Mouse (Mus musculus) thymus, postnatal 4 days (tissue): ENCODE measurements around the gene Coro2a.
"Not testable (repeated sequence)": the region's sequence is repeated elsewhere in the genome, so short reads cannot be mapped to it uniquely, and the experiment has no call there.

Experiments used
- DNase-seq: peaks from one replicate; pipeline ENCODE4 v3.0.0; 2021

Gene Coro2a

GRCm38 (mm10) chr4:46611181-46611580 lies 9.2 kb upstream of the Coro2a start:
- peak; percentile 91 for DNase-seq

- no peak for DNase-seq
Measured at GRCm38 (mm10) chr4:46607601-46608000, 5.6 kb upstream of the Coro2a start.

DNA sequence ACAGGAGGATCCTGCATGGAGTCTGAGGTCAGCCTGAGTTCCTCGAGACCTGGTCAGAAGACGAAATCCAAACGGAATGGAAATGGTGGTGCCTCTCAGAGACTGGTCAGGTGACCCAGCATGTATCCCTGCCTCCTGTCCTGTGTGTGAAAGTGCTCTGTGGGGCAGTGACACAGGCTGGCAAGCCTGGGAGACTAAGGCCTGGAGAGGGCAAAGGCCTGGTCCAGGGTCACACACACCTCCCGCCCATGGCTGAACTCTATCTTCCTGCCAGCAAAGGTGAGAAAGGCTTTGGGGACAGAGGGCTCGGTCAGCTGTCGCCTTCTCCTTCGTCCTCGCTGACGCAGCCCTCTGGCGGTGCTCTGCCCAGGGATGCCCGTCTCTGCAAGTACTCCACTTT lies 3.4 kb upstream of the Coro2a start:
- DNase-seq: no peak

- no peak for DNase-seq
Measured at GRCm38 (mm10) chr4:46602704-46603103, 702 bp upstream of the Coro2a start.

GRCm38 (mm10) chr4:46601258-46601843 lies 651 bp downstream of the Coro2a start:
- peak; percentile 44 for DNase-seq

DNA sequence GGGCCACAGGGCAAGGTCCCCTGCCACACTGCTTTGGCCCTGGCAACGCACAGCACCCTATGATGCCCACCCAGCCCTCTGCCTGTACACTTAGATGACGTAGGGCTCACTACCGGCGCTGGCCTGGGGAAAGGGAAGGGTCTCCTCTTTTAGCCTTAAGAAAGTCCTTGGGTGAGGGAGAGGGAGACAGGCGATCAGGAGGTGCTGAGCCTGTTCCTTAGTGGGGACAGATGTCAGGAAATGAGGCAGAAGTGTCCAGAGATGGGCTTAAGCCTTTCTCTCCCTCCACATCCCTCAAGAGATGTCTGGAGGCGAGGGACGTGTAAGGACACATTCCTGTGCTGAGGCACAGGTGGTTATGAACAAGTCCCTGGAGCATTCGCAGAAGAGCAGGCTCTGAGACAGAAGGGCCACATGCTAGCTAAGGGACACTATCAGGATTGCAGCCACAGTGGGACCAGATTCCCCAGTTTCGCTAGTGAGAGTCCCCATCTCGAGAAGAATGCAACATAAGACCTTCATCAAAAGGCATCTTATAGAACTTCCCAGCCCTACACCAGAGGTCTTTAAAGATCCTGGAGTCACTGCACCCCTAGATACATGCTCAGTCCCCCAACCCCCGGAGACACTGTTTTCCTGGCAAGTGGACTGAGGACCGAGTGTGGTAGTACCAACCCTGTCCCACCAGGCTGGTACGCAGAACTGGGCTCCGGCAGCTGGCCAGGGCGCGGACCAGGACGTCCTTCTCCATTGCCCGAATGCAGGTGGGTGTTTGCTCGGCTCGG lies 1.3 kb downstream of the Coro2a start:
- DNase-seq: peak; percentile 20

DNA sequence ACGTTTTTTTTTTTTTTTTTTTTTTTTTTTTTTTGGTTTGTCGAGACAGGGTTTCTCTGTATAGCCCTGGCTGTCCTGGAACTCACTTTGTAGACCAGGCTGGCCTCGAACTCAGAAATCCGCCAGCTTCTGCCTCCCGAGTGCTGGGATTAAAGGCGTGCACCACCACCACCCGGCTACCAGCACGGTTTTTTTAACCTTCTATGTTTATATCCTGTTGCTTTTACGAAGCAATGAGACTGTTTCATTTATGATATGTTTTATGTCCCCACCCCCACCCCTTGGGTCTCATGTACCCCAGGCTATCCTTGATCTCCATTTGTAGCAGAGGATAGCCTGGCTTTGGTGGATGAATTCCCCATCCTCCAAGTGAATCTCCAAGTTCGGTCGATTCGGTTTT lies 2.4 kb downstream of the Coro2a start:
- DNase-seq: not testable (repeated sequence)

DNA sequence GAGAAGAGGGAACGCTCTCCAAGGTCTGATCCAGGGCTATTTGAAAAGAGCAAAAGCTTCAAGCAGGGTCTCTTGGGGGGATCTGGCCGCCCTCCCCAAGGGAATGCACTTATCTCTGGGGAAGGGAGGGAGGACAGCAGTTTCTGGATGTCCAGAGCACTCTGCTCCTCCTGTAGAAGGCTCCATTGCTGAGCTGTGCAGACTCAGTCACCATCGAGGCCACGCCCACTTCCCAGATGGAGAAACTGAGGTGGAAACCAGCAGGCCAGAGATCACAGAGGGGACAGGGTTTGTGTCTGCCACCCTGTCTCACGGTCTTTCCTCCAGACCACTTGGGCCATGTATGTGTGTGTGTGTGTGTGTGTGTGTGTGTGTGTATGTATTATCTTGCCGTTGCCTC lies 3.0 kb downstream of the Coro2a start:
- no peak for DNase-seq

DNA sequence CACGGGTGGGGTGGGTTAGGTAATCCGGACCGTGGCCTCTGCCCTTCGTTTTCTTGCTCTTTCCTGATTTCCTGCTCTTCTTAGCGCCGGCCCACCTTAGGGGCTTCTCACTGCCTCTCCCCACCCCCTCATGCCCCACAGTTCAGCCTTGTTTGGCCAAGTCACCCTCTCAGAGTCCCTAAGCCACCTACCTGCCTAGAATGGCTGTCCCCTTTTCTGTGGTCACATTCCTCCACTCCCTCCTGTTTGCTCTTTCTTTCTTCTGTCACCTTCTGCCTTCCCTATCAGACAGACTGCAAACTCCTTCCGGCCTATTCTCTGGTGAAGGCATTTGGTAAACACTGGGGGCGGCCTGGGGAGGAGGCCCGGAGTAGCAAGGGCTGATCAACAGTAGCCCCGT lies 3.9 kb downstream of the Coro2a start:
- DNase-seq: no peak

DNA sequence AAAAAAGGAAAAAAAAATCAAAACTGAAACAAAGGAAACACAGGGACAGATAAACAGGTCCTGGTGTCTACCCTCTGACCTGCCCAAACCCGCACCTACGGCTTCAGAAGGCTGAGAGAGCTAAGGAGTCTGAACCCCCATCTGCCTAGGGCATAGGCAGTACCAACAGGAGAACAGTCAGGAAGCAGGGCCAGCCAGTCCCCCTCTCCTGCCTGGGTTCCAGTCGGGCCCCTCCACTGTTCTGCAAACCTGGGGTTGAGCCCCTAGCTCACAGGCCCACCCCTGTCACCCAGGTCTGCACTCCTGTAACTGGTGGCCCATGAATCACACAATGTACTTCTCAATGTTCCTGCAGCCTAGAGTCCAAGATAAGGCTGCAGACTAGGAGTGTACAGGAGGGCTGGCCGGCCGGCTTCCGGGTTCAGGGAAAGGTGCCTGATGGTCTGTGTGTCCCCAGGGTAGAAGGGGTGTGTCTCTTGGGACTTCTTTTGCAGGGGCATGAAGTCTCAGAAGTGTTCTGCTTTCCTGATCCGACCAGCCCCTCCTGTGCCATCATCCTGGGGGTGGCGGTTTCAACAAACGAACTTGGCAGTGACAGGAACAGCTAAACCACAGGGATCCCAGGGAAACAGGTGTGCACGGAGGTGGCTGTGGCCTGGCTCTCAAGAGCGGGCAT lies 4.6 kb downstream of the Coro2a start:
- peak; percentile 45 for DNase-seq

- DNase-seq: peak; percentile 9
Measured at GRCm38 (mm10) chr4:46596398-46596797, 5.6 kb downstream of the Coro2a start.

- peak; percentile 5 for DNase-seq
Measured at GRCm38 (mm10) chr4:46594131-46594530, 7.9 kb downstream of the Coro2a start.

GRCm38 (mm10) chr4:46593472-46593871 lies 8.5 kb downstream of the Coro2a start:
- DNase-seq: peak; percentile 6

GRCm38 (mm10) chr4:46591833-46592520 lies 10.0 kb downstream of the Coro2a start:
- peak; percentile 45 for DNase-seq

DNA sequence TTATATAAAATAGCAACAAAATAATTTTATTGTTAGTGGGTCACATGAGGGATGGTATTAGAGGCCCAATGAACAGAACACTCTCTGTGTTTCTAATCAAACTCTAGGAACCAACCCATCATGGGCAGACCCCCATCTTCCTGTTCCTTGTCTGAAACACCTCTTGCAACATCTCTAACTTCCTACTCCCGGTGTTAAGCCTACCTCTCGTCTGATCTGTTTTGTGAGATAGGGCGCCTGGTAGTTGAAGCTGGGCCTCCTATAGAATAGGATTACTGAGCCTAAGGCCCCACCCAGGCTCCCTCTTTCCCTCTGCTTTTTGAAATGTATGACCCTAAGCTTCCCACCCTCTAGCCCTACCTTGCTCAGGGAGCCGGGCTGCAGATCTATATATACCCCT lies 11.2 kb downstream of the Coro2a start:
- DNase-seq: no peak

- peak; percentile 7 for DNase-seq
Measured at GRCm38 (mm10) chr4:46589946-46590684, 11.9 kb downstream of the Coro2a start.

DNA sequence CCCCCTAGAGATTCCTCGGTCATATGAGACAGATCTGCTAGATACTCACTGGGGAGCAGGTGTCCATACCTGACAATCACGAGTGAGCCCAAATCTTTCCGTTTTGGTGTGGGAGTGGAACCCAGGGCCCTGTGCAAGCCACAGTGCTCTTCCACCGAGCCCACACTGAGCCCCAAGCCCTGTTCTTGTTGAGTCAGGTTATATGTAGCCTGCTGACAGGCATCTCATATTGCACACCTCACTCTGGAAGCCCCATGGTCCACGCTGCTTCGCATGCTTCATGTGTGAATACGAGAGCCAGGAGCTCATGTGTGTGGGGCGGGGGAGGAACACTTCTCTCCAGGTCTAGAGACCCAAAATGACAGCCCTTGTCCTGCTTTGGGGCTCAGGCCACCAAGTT lies 12.9 kb downstream of the Coro2a start:
- peak; percentile 8 for DNase-seq

GRCm38 (mm10) chr4:46586473-46586872 lies 15.5 kb downstream of the Coro2a start:
- DNase-seq: no peak

- DNase-seq: no peak
Measured at GRCm38 (mm10) chr4:46585811-46586190, 16.2 kb downstream of the Coro2a start.

DNA sequence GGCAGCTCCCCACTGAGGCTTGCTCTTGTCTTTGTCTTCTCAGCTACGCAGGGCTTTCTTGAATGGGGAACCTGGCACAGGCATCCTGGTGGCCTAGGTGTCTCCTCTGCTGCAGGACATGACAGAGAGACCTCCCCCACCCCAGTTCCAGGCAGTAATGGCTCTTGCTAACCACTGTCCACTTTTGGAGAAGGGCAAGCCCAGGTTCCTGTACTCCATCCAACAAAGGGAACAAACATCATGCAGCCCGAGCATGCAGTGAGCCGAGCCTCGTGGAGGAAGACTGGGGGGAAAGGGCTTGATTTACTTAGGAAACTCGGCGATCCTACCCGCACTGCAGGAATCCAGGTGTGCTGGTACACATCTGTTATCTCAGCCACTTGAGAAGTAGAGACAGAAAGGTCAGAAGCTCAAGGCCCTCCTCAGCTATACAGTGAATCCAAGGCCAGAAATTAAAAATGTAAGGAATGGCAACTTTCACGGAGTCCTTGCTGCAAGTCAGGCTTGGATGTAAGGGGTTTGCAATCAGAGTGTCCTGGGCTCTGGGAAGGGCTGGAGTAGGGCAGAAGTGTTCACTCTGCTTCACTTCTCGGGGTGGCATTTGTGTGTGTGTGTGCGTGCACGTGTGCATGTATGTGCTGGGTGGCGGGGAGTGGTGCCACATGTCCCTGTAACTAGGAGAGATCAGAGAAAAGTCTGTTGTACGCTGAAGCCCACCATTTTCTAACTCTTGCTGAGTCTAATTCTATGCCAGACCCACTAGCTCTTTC lies 16.8 kb downstream of the Coro2a start:
- DNase-seq: no peak

DNA sequence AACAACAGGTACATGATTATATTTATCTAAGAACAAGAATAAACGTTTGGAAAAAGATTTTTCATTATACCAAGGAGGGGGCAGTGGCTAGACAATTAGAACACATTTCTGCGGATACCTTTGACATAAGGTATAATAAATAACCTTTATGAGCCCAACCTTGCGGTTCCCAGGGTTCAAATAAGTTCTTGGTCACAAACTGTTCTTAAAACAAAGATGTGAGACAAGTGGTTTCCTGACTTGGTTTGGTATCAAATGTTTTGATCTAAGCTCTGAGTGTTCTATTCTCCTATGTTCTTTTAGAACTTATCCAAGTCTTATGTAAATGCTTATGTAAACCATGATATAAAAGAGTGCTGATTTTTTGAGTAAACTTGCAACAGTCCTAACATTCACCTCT lies 17.5 kb downstream of the Coro2a start:
- DNase-seq: not testable (repeated sequence)

DNA sequence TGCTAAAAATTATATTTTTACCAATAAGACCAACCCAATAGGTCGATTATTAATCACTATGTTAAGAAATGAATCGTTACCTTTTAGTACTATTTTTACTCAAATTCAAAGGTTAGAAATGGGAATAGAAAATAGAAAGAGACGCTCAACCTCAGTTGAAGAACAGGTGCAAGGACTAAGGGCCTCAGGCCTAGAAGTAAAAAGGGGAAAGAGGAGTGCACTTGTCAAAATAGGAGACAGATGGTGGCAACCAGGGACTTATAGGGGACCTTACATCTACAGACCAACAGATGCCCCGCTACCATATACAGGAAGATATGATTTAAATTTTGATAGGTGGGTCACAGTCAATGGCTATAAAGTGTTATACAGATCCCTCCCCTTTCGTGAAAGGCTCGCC lies 17.9 kb downstream of the Coro2a start:
- not testable (repeated sequence) for DNase-seq
